Mouse (Mus musculus) kidney, postnatal 4 days (tissue): ENCODE data around the gene Kcne4.

ENCODE experiments used
- DNase-seq, 2 experiments: peaks; one replicate each; pipeline ENCODE4 v3.0.0; 2021; ENCODE audit warnings: mixed read lengths in 2 of 2

The Kcne4 gene

GRCm38 (mm10) chr1:78862281-78862680 lies 45.7 kb downstream of the Kcne4 start:
- peak in 1 of 2 experiments; percentile 10 for DNase-seq

GRCm38 (mm10) chr1:78863833-78864232 lies 47.3 kb downstream of the Kcne4 start:
- DNase-seq, result peak; percentile 55 to 66

- DNase-seq, result peak; percentile 15 to 40
Observed at GRCm38 (mm10) chr1:78864351-78864750, 47.8 kb downstream of the Kcne4 start.

GRCm38 (mm10) chr1:78864799-78865346 lies 48.3 kb downstream of the Kcne4 start:
- no peak for DNase-seq

GRCm38 (mm10) chr1:78865991-78866390 lies 49.4 kb downstream of the Kcne4 start:
- DNase-seq, result no peak

GRCm38 (mm10) chr1:78866455-78866854 lies 49.9 kb downstream of the Kcne4 start:
- no peak for DNase-seq
